Mouse (Mus musculus) testis, adult 2 months (tissue): ENCODE data around the gene Dner. TPM values are rescaled to one million over a fixed set of nuclear protein-coding genes. Genes with fewer than 3 reads are reported as not detected.

Source experiments
- H3K27ac ChIP-seq: fragments of 200-500 bp; 2 replicates; pipeline ENCODE4 v1.5.1; 2012; ENCODE audit warnings: low read depth, low read length; ENCODE audit not compliant: control insufficient read depth, insufficient read depth
- H3K27me3 ChIP-seq: fragments of 200-500 bp; 2 replicates; pipeline ENCODE4 v1.6.1; 2012; ENCODE audit warnings: mild to moderate bottlenecking, low read length, moderate library complexity; ENCODE audit not compliant: control insufficient read depth, insufficient read depth
- H3K36me3 ChIP-seq: fragments of 200-500 bp; 2 replicates; pipeline ENCODE4 v1.6.1; 2012; ENCODE audit warnings: mild to moderate bottlenecking, low read length; ENCODE audit not compliant: control insufficient read depth, insufficient read depth
- H3K4me1 ChIP-seq: fragments of 200-500 bp; 2 replicates; pipeline ENCODE4 v1.6.1; 2012; ENCODE audit warnings: low read length; ENCODE audit not compliant: control insufficient read depth, insufficient read depth
- H3K4me3 ChIP-seq: fragments of 200-500 bp; 2 replicates; pipeline ENCODE4 v1.5.1; 2012; ENCODE audit warnings: low read depth, mild to moderate bottlenecking, low read length, moderate library complexity, mixed read lengths; ENCODE audit not compliant: control insufficient read depth
- CTCF ChIP-seq: fragments of 200-500 bp; IDR thresholded peaks from 2 replicates; pipeline ENCODE4 v1.5.1; 2012; ENCODE audit warnings: low read depth, mild to moderate bottlenecking, inconsistent platforms, low read length, moderate library complexity; ENCODE audit not compliant: control insufficient read depth, insufficient read depth, insufficient replicate concordance
- POLR2A ChIP-seq: fragments of 200-500 bp; IDR thresholded peaks from 2 replicates; pipeline ENCODE4 v1.6.1; 2012; ENCODE audit warnings: low read depth, mild to moderate bottlenecking, inconsistent platforms, low read length, moderate library complexity; ENCODE audit not compliant: control insufficient read depth
- polyA plus RNA-seq: library from polyadenylated mRNA; depleted of rRNA; stranded (reverse); fragments of >200 nt; gene quantifications from 2 replicates; pipeline ENCODE4 v1.2.3, GENCODE M21; 2012

The Dner gene
- polyA plus RNA-seq, 1 experiment = 0.65 TPM

GRCm38 (mm10) chr1:84628244-84628643 is 67.8 kb downstream of the Dner start:
- H3K4me1 ChIP-seq = no peaks in the 10 kb centered on the region
- no peaks in the 10 kb centered on the region for H3K36me3 ChIP-seq
- H3K27ac ChIP-seq = no peak overlapping the region
- H3K4me3 ChIP-seq = no peak overlapping the region
- H3K27me3 ChIP-seq = no peaks in the 10 kb centered on the region
- TF ChIP-seq POLR2A (no peak), CTCF (no peak)

DNA sequence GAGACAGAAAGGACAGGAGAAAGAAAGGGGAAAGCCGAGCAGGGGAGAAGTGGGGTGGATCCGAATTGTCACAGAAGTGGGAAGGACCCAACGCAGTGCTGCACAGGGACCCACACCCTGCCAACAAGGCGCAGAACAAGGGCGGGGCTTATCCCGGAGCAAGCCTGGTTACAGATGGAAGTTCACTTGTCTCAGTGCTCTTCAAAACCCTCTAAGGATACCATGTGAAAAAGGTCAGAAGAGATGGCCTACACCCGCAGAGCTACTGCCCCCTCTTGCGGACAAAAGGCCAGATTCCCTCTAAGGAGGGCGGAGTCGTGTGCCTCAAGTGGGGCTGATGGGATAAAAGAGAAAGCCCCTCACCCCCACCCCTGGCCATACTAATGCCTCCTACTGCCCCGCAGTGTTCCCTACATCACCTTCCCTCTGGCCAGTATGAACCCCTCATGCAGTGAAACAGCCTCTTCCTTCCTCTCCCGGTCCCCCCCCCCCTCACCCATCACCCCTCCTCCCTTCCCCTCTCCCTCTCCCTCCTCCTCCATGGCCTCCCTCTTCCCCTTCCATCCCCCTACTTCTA is 73.0 kb downstream of the Dner start:
- H3K4me3 ChIP-seq = no peak overlapping the region
- H3K27me3 ChIP-seq = no peaks in the 10 kb centered on the region
- TF ChIP-seq CTCF = no peak
- no peak for TF ChIP-seq POLR2A
- H3K36me3 ChIP-seq = no peaks in the 10 kb centered on the region
- H3K4me1 ChIP-seq = peaks cover 6% of the 10 kb centered on the region
- no peak overlapping the region for H3K27ac ChIP-seq

- TF ChIP-seq CTCF = no peak
- no peak for TF ChIP-seq POLR2A
- Histone ChIP-seq H3K4me1 (peaks cover 6% of the 10 kb centered on the region), H3K4me3 (no peak overlapping the region), H3K27ac (no peak overlapping the region), H3K27me3 (no peaks in the 10 kb centered on the region), H3K36me3 (no peaks in the 10 kb centered on the region)
These were observed 74.7 kb downstream of the Dner start for GRCm38 (mm10) chr1:84621308-84621707.

- Histone ChIP-seq H3K4me1 (peaks cover 6% of the 10 kb centered on the region), H3K4me3 (no peak overlapping the region), H3K27ac (no peak overlapping the region), H3K27me3 (no peaks in the 10 kb centered on the region), H3K36me3 (no peaks in the 10 kb centered on the region)
- TF ChIP-seq POLR2A (no peak), CTCF (no peak)
These were observed 76.8 kb downstream of the Dner start for GRCm38 (mm10) chr1:84619131-84619760.

DNA sequence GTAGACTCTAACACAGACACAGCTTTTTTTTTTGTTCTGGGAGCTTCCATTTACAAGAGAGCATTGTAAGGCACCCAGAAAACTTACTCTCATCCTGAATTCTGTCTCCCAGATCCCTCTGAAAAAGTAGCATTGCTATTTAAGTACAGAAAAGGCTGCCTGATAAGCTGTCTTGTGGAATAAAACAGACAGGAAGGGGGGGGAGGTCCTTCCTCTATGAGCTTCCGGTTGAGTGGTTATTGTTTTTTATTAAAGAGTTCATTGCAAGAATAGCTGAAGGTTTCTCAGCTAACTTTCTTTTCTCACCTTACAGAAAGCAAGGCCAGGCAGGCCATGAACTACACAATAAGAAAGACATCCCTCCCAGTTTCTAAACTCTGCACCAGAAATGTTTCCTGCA is 77.9 kb downstream of the Dner start:
- Histone ChIP-seq H3K27me3 (no peaks in the 10 kb centered on the region), H3K27ac (no peak overlapping the region), H3K36me3 (no peaks in the 10 kb centered on the region), H3K4me1 (peaks cover 6% of the 10 kb centered on the region), H3K4me3 (no peak overlapping the region)
- TF ChIP-seq CTCF (no peak), POLR2A (no peak)

DNA sequence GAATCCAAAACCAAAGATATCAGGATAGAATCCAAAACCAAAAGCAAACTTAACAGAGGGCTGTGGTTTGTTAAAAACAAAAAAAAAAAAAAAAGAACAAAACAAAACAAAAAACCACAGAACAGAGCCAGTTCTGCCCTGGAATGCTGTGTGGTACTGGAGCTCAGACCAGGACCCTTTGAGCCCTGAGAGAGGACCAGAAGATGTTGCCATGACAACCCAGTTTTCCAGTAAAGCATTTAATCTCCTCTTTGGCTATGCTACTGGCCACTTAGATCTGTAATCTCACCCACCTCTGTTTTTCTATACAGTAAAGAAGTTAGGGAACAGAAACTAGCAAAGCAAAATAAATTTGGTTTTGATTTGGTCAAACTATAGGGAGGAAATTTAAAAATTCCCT is 79.9 kb downstream of the Dner start:
- H3K27ac ChIP-seq = no peak overlapping the region
- H3K27me3 ChIP-seq = no peaks in the 10 kb centered on the region
- H3K4me1 ChIP-seq = no peaks in the 10 kb centered on the region

DNA sequence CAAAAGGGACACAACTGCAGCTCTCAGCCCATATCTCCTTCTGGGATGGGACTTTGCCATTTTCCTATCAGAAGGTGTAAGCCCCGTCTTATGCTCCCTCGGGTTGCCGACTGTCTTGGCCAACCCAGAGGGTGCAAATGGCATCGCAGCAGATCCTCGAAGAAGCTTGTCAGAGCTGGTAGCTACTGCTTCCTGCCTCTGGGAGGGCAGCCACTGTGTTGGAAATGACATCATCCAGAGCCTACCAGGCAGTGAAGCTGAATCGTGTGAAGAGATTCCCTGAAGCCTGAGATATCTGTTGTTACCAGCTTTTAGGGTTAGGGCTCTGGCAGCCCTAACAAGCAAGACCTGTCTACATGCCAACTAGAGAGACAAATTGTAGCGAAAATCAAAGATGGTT is 81.4 kb downstream of the Dner start:
- no peak overlapping the region for H3K4me3 ChIP-seq
- TF ChIP-seq CTCF = no peak
- TF ChIP-seq POLR2A = no peak
- no peak overlapping the region for H3K27ac ChIP-seq
- no peaks in the 10 kb centered on the region for H3K36me3 ChIP-seq
- no peaks in the 10 kb centered on the region for H3K4me1 ChIP-seq
- no peaks in the 10 kb centered on the region for H3K27me3 ChIP-seq

More for the DNA sequence above, 79.9 kb downstream of the Dner start:
- no peaks in the 10 kb centered on the region for H3K36me3 ChIP-seq
- H3K4me3 ChIP-seq = no peak overlapping the region
- TF ChIP-seq CTCF (no peak), POLR2A (no peak)
